Mouse (Mus musculus) thymus, adult 2 months (tissue): ENCODE data around the gene Pcp4l1.

Source experiments
- CTCF ChIP-seq: fragments of 200-500 bp; IDR thresholded peaks from 2 replicates; pipeline ENCODE4 v1.5.1; 2012; ENCODE audit warnings: mild to moderate bottlenecking, control low read depth, low read length, moderate library complexity, borderline replicate concordance; ENCODE audit not compliant: control insufficient read depth, poor library complexity, insufficient read depth; ENCODE audit errors: extremely low read depth
- POLR2A ChIP-seq: fragments of 200-500 bp; IDR thresholded peaks from 2 replicates; pipeline ENCODE4 v1.6.1; 2012; ENCODE audit warnings: mild to moderate bottlenecking, low read length, control low read depth, moderate library complexity; ENCODE audit not compliant: control insufficient read depth, poor library complexity, insufficient read depth; ENCODE audit errors: extremely low read depth

- TF ChIP-seq POLR2A (no peak), CTCF (no peak)
These were observed 27.1 kb upstream of the Pcp4l1 start for GRCm38 (mm10) chr1:171223168-171223567.
